Mouse (Mus musculus) 3T3-L1 (cell line): ENCODE results near the gene Olfr68.
"Not testable (repeated sequence)": the region's sequence is repeated elsewhere in the genome, so short reads cannot be mapped to it uniquely, and the experiment has no call there.

Experiments used
- DNase-seq: peaks from one replicate; pipeline ENCODE4 v3.0.0-alpha.2; 2015; ENCODE audit warnings: low read depth, low spot score

Gene Olfr68

GRCm38 (mm10) chr7:103779598-103779997, at the start of gene Olfr68:
TSS of gene Olfr68 (minus strand) at chr7:103779698.
- DNase-seq, result no peak

GRCm38 (mm10) chr7:103827808-103828207, 48.3 kb upstream of the Olfr68 start, which contains the start of gene Hbb-bs:
TSS of gene Hbb-bs (minus strand) at chr7:103828096.
- DNase-seq, result no peak

GRCm38 (mm10) chr7:103827139-103827538, 47.6 kb upstream of the Olfr68 start:
- DNase-seq, result not testable (repeated sequence)

GRCm38 (mm10) chr7:103826255-103826887, 46.9 kb upstream of the Olfr68 start:
- no peak for DNase-seq

- DNase-seq, result no peak
Measured at GRCm38 (mm10) chr7:103825536-103826254, 46.2 kb upstream of the Olfr68 start.

GRCm38 (mm10) chr7:103824597-103824996, 45.1 kb upstream of the Olfr68 start:
- DNase-seq, result no peak

GRCm38 (mm10) chr7:103815085-103815484, 35.6 kb upstream of the Olfr68 start:
- not testable (repeated sequence) for DNase-seq

GRCm38 (mm10) chr7:103813766-103814165, 34.3 kb upstream of the Olfr68 start, which contains the start of gene Hbb-bt:
TSS of gene Hbb-bt (minus strand) at chr7:103813996.
- DNase-seq, result no peak

- DNase-seq, result not testable (repeated sequence)
Measured at GRCm38 (mm10) chr7:103813152-103813551, 33.7 kb upstream of the Olfr68 start.

GRCm38 (mm10) chr7:103812174-103812573, 32.7 kb upstream of the Olfr68 start:
- no peak for DNase-seq

GRCm38 (mm10) chr7:103811223-103811845, 31.8 kb upstream of the Olfr68 start:
- no peak for DNase-seq

- DNase-seq, result no peak
Measured at GRCm38 (mm10) chr7:103810746-103811145, 31.2 kb upstream of the Olfr68 start.

- no peak for DNase-seq
Measured at GRCm38 (mm10) chr7:103810296-103810695, 30.8 kb upstream of the Olfr68 start.

- DNase-seq, result no peak
Measured at GRCm38 (mm10) chr7:103809801-103810155, 30.3 kb upstream of the Olfr68 start.

GRCm38 (mm10) chr7:103808971-103809800, 29.7 kb upstream of the Olfr68 start:
- DNase-seq, result no peak

GRCm38 (mm10) chr7:103808120-103808519, 28.6 kb upstream of the Olfr68 start:
- not testable (repeated sequence) for DNase-seq

- DNase-seq, result peak; percentile 35
Measured at GRCm38 (mm10) chr7:103806856-103807255, 27.4 kb upstream of the Olfr68 start.

GRCm38 (mm10) chr7:103792669-103793388, 13.3 kb upstream of the Olfr68 start:
- DNase-seq, result peak; percentile 1

- DNase-seq, result no peak
Measured at GRCm38 (mm10) chr7:103791721-103792120, 12.2 kb upstream of the Olfr68 start, which contains the start of gene Olfr67. TSS of gene Olfr67 (minus strand) at chr7:103791821.

- DNase-seq, result not testable (repeated sequence)
Measured at GRCm38 (mm10) chr7:103777652-103778051, 1.8 kb downstream of the Olfr68 start.

GRCm38 (mm10) chr7:103771494-103771893, 8.0 kb downstream of the Olfr68 start, which contains the start of gene Olfr69:
TSS of gene Olfr69 (minus strand) at chr7:103771594.
- no peak for DNase-seq
